Mouse (Mus musculus): ENCODE results near the gene Dnajb3. TPM values are rescaled to one million over a fixed set of nuclear protein-coding genes. Genes with fewer than 3 reads are reported as not detected.

Dnajb3 gene
- under 1 TPM in 1 of 2 experiments, not detected in 1; 0.27 TPM for total RNA-seq (2021)
- long read RNA-seq, experiment 1: 0 reads
- long read RNA-seq, experiment 2: 0 reads

GRCm38 (mm10) chr1:88205294-88205922, at the start of gene Dnajb3:
Gene Dnajb3, minus strand, starts transcription at chr1:88205782.
- DNase-seq: peak; percentile 71

GRCm38 (mm10) chr1:88254793-88255465, 49.3 kb upstream of the Dnajb3 start:
- DNase-seq: no peak

GRCm38 (mm10) chr1:88253540-88253939, 48.0 kb upstream of the Dnajb3 start:
- no peak for DNase-seq

GRCm38 (mm10) chr1:88253106-88253505, 47.5 kb upstream of the Dnajb3 start:
- DNase-seq: no peak

- DNase-seq: no peak
Observed at GRCm38 (mm10) chr1:88250023-88250422, 44.4 kb upstream of the Dnajb3 start.

GRCm38 (mm10) chr1:88249596-88249995, 44.0 kb upstream of the Dnajb3 start:
- DNase-seq: no peak

- no peak for DNase-seq
Observed at GRCm38 (mm10) chr1:88248658-88249057, 43.1 kb upstream of the Dnajb3 start.

GRCm38 (mm10) chr1:88247660-88248059, 42.1 kb upstream of the Dnajb3 start:
- DNase-seq: no peak

GRCm38 (mm10) chr1:88246386-88246785, 40.8 kb upstream of the Dnajb3 start:
- no peak for DNase-seq

GRCm38 (mm10) chr1:88245881-88246280, 40.3 kb upstream of the Dnajb3 start:
- DNase-seq: no peak

- DNase-seq: no peak
Observed at GRCm38 (mm10) chr1:88243861-88244260, 38.3 kb upstream of the Dnajb3 start.

- DNase-seq: no peak
Observed at GRCm38 (mm10) chr1:88240579-88240978, 35.0 kb upstream of the Dnajb3 start.

GRCm38 (mm10) chr1:88240072-88240471, 34.5 kb upstream of the Dnajb3 start:
- DNase-seq: no peak

GRCm38 (mm10) chr1:88238771-88239170, 33.2 kb upstream of the Dnajb3 start:
- DNase-seq: no peak

- DNase-seq: no peak
Observed at GRCm38 (mm10) chr1:88237311-88237710, 31.7 kb upstream of the Dnajb3 start.

GRCm38 (mm10) chr1:88235894-88236415, 30.4 kb upstream of the Dnajb3 start:
- DNase-seq: no peak

GRCm38 (mm10) chr1:88235046-88235893, 29.7 kb upstream of the Dnajb3 start:
- no peak for DNase-seq

GRCm38 (mm10) chr1:88234646-88235045, 29.1 kb upstream of the Dnajb3 start:
- no peak for DNase-seq

GRCm38 (mm10) chr1:88234248-88234610, 28.6 kb upstream of the Dnajb3 start:
- no peak for DNase-seq

- DNase-seq: no peak
Observed at GRCm38 (mm10) chr1:88233421-88234247, 28.1 kb upstream of the Dnajb3 start.

GRCm38 (mm10) chr1:88232664-88233380, 27.2 kb upstream of the Dnajb3 start:
- DNase-seq: no peak

All from gastrocnemius, postnatal 25 days (tissue).